Mouse (Mus musculus) kidney, embryonic 14.5 days (tissue): ENCODE data around the gene Ier2. TPM values are rescaled to one million over a fixed set of nuclear protein-coding genes. Genes with fewer than 3 reads are reported as not detected.

Source experiments
- ATAC-seq: fragments of 200-750 bp; cut with Nextera tagmentation; 2 replicates; pipeline ENCODE4 v1.8.0; 2017; ENCODE audit warnings: moderate number of reproducible peaks, mild to moderate bottlenecking, moderate TSS enrichment, moderate library complexity; ENCODE audit not compliant: low FRiP score, low TSS enrichment
- H3K27ac ChIP-seq: fragments of 300-500 bp; sonication (generic); 2 replicates; pipeline ENCODE4 v1.5.1; 2014; ENCODE audit warnings: low read depth, mild to moderate bottlenecking, low read length, moderate library complexity, mixed read lengths
- H3K27me3 ChIP-seq: fragments of 300-500 bp; sonication (generic); 2 replicates; pipeline ENCODE4 v1.6.1; 2014; ENCODE audit warnings: mild to moderate bottlenecking, low read length; ENCODE audit not compliant: control insufficient read depth, insufficient read depth
- H3K36me3 ChIP-seq: fragments of 300-500 bp; sonication (generic); 2 replicates; pipeline ENCODE4 v1.6.1; 2014; ENCODE audit warnings: low read length, mixed read lengths; ENCODE audit not compliant: control insufficient read depth, insufficient read depth
- H3K4me1 ChIP-seq: fragments of 300-500 bp; sonication (generic); 2 replicates; pipeline ENCODE4 v1.6.1; 2014; ENCODE audit warnings: low read length, mixed read lengths; ENCODE audit not compliant: control insufficient read depth, insufficient read depth
- H3K4me2 ChIP-seq: fragments of 300-500 bp; sonication (generic); replicated peaks from 2 replicates; pipeline ENCODE4 v1.6.1; 2014; ENCODE audit warnings: low read depth, mild to moderate bottlenecking, low read length
- H3K4me3 ChIP-seq: fragments of 300-500 bp; sonication (generic); 2 replicates; pipeline ENCODE4 v1.5.1; 2014; ENCODE audit warnings: mild to moderate bottlenecking, low read length
- H3K9ac ChIP-seq: fragments of 300-500 bp; sonication (generic); 2 replicates; pipeline ENCODE4 v1.6.1; 2014; ENCODE audit warnings: low read depth, mild to moderate bottlenecking, low read length, moderate library complexity
- H3K9me3 ChIP-seq: fragments of 300-500 bp; sonication (generic); 2 replicates; pipeline ENCODE4 v1.6.1; 2016; ENCODE audit warnings: low read length; ENCODE audit not compliant: control insufficient read depth
- WGBS: fragments of 180-500 bp; shearing (Covaris S2); extraction: QIAGEN DNeasy Blood & Tissue Kit; methylation state at CpG from one replicate; pipeline ENCODE4 v1.1.7; 2014; 5-methylcytosine and 5-hydroxymethylcytosine counted together
- polyA plus RNA-seq: library from polyadenylated mRNA; unstranded; fragments of >200 nt; fragmentation: Nextera tagmentation; extraction: Ambion mirVana; gene quantifications from 2 replicates; pipeline ENCODE4 v1.2.1, GENCODE M21; 2014

The Ier2 gene
- polyA plus RNA-seq, 1 experiment from 2014 or later, result 81.9 TPM

DNA sequence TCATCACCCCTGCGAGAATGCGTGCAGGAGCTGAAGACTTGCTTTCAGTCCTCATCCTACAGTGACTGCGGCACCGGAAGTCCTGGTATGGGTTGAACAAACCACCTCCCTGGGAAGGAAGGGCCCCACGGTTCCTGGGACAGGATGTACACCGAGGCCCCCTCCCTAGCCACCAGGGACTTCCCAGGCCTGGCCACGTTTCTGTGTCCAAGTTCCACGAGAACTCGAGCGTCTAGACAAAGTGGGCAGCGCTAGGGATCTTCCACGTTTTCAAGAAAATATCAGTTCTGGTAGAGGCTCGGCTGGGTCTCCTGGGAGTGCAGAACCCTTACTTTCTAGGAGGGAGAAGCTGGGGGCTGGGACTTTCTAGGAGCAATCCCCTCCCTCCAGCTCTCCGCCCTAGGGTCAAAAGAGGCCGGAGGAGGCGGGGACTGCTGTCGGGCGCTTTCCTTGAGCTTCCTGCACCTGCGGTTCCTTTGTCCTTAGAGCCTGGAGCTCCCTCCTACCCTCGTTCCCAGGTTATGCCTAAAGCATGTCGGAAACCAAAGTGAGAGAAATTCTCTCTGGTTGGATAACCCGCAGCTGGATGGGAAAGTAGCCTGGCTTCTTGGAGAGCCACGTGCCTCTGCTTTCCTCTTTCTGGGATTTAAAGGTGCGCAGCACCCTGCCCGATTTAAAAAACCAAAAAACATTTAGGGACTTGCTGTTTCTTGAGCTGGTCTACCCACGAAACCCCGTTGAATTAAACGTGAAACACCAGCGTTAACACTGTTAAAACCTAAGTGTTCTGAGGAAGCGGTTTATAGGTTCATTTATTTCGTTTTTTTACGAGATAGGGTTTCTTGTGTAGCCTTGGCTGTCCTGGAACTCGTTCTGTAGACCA lies 2.5 kb downstream of the Ier2 start:
- Histone ChIP-seq H3K36me3 (no peaks in the 10 kb centered on the region), H3K4me3 (peak overlapping the region; percentile 93), H3K9me3 (no peaks in the 10 kb centered on the region), H3K27ac (peak overlapping the region; percentile 98), H3K4me1 (peaks cover 39% of the 10 kb centered on the region), H3K27me3 (no peaks in the 10 kb centered on the region), H3K9ac (peak overlapping the region; percentile 94), H3K4me2 (peak overlapping the region; percentile 83)
- ATAC-seq, result peak; percentile 14
- 1% methylated on average over 33 of the region's 33 CpGs for WGBS

DNA sequence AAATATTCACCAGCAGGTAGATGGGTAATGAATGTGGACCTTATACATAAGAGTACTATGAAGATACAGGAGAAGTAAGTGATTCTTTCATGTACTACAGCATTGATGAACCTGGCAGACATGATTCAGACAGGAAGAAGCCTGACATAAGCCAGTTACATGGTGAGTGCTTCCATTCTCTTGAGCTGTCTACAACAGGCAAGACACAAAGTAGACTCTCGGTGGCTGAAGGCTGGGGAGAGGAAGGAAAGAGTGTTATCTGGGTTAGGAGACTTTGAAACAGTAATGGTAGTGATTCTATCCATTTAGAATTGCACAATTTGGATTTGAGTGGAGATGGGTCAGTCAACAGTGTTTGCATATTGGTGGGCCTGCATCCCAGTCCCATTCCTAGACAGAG lies 3.7 kb downstream of the Ier2 start:
- H3K4me2 ChIP-seq, result no peak overlapping the region
- H3K4me1 ChIP-seq, result peaks cover 46% of the 10 kb centered on the region
- H3K27ac ChIP-seq, result peak overlapping the region; percentile 98; the same call in 1 of the 2 replicates
- H3K4me3 ChIP-seq, result no peak overlapping the region
- H3K9me3 ChIP-seq, result no peaks in the 10 kb centered on the region
- H3K27me3 ChIP-seq, result no peaks in the 10 kb centered on the region
- H3K36me3 ChIP-seq, result no peaks in the 10 kb centered on the region
- WGBS, result 76% methylated on average over 1 of the region's 1 CpGs
- no peak overlapping the region for H3K9ac ChIP-seq
- no peak for ATAC-seq

DNA sequence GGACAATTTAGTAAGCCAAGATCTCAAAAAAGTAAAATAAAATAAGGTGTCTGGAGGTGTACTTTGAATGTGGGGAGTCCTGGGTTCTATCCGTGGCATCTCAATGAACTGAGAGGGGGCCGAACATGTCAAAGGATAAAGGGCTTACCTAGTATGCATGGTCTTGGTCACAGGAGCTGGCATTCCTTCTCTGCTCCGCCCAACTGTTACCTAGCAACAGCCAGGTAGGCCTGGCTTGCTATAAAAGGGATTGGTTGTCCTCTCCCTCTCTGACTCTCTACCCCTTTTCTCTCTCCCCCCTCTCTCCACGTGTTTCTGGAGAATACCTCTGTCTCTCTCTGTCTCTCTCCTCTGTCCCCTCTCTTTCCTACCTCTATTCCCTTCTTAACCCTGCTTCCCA lies 5.0 kb downstream of the Ier2 start:
- 44% methylated on average over 4 of the region's 4 CpGs for WGBS
- no peak overlapping the region for H3K4me2 ChIP-seq
- no peak for ATAC-seq
- H3K27me3 ChIP-seq, result no peaks in the 10 kb centered on the region
- H3K4me3 ChIP-seq, result no peak overlapping the region
- H3K9ac ChIP-seq, result no peak overlapping the region
- peak overlapping the region; percentile 99 for H3K27ac ChIP-seq
- peaks cover 46% of the 10 kb centered on the region for H3K4me1 ChIP-seq
- H3K36me3 ChIP-seq, result no peaks in the 10 kb centered on the region
- no peaks in the 10 kb centered on the region for H3K9me3 ChIP-seq

DNA sequence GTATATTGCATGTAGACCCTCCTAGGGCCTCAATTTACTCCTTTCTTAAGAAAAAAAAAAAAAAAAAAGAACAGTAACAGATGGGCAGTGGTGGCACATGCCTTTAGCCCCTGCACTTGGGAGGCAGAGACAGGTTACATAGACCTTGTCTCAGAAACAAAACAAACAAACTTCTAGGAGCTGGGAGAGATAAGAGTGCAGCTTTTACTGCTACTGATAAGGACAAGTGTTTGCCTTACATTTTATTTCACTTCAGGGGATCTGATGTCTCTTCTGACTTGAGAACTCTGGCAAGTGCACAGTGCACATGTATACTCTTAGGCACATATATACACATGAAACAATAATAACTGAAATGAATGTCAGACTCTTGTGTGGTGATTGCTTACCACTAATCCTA lies 5.4 kb downstream of the Ier2 start:
- H3K4me2 ChIP-seq, result peak overlapping the region; percentile 84
- H3K27ac ChIP-seq, result peak overlapping the region; percentile 99
- peak overlapping the region; percentile 48 for H3K4me3 ChIP-seq
- H3K4me1 ChIP-seq, result peaks cover 46% of the 10 kb centered on the region
- no peaks in the 10 kb centered on the region for H3K27me3 ChIP-seq
- peak overlapping the region; percentile 73; the same call in 1 of the 2 replicates for H3K9ac ChIP-seq
- H3K36me3 ChIP-seq, result no peaks in the 10 kb centered on the region
- ATAC-seq, result no peak
- no peaks in the 10 kb centered on the region for H3K9me3 ChIP-seq

DNA sequence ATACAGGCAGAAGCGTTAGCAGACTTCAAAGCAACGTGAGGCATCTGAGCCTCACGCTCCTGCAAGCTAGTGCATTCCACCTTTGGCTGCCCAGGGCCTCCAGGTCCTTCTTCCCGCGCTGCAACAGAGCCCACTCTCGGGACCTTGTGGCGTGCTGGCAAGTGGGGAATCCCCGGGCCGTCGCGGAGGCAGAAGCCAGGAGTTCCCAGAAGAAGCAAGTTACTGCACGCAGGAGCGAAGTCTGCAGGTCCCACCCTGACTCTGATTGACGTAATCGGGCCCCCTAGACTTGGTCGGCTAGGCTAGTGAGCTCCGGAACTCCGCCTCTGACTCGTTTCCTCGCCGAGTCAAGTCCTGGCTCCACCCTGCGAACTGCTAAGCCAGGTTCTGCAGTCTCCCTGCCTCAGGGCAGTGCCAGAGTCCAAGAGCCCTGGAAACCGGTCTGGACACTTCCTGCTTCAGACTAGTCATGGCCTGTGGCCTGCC lies 6.0 kb downstream of the Ier2 start:
- under 1% methylated on average over 23 of the region's 23 CpGs for WGBS
- peak overlapping the region; percentile 73 for H3K9ac ChIP-seq
- peak; percentile 58 for ATAC-seq
- H3K27me3 ChIP-seq, result no peaks in the 10 kb centered on the region
- no peaks in the 10 kb centered on the region for H3K36me3 ChIP-seq
- no peaks in the 10 kb centered on the region for H3K9me3 ChIP-seq
- H3K27ac ChIP-seq, result peak overlapping the region; percentile 99
- peak overlapping the region; percentile 48 for H3K4me3 ChIP-seq
- H3K4me1 ChIP-seq, result peaks cover 46% of the 10 kb centered on the region
- peak overlapping the region; percentile 84 for H3K4me2 ChIP-seq

DNA sequence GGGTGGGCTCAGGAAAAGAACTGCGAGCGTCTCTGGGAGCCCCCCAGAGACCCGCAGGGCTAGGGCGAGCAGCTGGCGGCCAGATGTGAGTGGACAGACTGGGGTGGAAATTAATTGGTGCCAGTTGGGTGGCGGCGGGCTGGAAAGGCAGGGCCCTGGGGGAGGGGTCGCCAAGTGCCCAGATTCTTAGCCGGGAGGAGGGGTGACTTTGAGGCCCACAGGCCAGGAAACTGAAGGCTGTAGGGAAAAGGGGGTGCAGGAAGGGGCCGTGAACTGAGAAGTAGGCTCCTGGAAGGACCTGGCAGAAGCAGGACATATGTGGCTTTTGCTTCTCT lies 6.5 kb downstream of the Ier2 start:
- 0% methylated on average over 10 of the region's 10 CpGs for WGBS
- Histone ChIP-seq H3K4me2 (peak overlapping the region; percentile 84), H3K27ac (peak overlapping the region; percentile 99), H3K4me1 (peaks cover 46% of the 10 kb centered on the region), H3K9me3 (no peaks in the 10 kb centered on the region), H3K9ac (peak overlapping the region; percentile 73), H3K36me3 (no peaks in the 10 kb centered on the region), H3K27me3 (no peaks in the 10 kb centered on the region), H3K4me3 (peak overlapping the region; percentile 48)
- no peak for ATAC-seq

DNA sequence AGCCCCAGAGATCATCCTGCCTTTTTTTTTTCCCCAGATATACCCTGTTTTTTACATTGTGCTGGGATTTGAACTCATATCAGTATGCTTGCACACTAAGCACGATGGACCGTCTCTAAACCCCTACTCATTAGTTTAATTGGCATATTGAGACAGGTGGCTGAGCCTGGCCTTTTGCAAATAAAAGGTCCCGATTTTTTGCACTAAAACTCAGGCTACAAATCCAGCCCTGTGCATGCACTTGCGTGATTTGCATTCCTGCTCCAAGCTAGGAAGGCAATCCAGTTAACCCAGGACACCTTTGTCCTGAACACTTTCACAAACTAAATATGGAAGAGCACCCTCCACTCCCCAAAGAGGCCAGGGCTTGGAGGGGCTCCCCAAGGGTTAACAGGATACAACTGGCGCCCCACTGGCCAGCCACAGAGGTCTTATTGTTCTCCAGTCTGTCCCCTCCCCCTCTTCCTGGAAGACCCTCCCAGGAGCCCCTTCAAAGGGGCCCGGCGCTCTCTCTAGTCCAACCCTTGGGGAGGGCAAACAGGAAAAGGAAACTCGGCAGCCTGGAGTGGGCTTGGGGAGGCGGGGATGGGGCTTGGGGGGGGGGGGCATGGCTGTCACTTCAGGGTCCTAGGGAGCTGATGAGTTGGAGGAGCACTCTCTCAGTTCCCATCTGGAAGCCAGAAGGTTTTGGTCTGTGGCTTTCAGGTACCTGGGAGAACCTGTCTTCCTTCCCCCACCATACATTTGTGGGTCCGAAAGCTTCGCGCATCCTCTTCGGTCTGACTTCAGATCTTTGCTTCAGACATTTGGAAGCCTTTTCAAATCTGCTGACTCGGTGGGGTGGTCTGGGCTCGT lies 7.1 kb downstream of the Ier2 start:
- peaks cover 43% of the 10 kb centered on the region for H3K4me1 ChIP-seq

DNA sequence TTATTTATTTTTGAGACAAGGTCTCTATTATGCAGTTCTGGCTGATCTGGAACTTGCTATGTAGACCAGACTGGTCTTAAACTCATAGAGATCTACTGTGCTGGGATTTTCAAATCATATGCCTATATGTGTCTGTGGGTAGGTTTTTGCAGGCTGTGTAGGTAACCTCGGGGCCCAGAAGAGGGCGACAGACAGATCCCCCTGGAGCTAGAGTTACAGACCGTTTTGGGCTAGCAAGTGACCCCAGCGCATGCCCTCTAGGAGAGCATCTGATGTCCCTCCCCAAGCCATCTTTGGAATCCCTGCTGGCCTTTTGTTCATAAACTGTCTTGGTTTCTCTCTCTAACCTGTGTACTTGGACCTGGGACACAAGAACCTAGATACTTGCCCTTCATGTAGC lies 8.1 kb downstream of the Ier2 start:
- Histone ChIP-seq H3K4me2 (no peak overlapping the region; the same call in 1 of the 2 replicates), H3K27me3 (no peaks in the 10 kb centered on the region), H3K9me3 (no peaks in the 10 kb centered on the region), H3K36me3 (no peaks in the 10 kb centered on the region), H3K4me1 (peaks cover 39% of the 10 kb centered on the region), H3K9ac (no peak overlapping the region), H3K4me3 (no peak overlapping the region), H3K27ac (peak overlapping the region; percentile 99)
- WGBS, result 34% methylated on average over 4 of the region's 4 CpGs
- ATAC-seq, result no peak

More for the DNA sequence above, 7.1 kb downstream of the Ier2 start:
- peak; percentile 72 for ATAC-seq
- under 1% methylated on average over 15 of the region's 15 CpGs for WGBS
- peak overlapping the region; percentile 48 for H3K4me3 ChIP-seq
- no peaks in the 10 kb centered on the region for H3K9me3 ChIP-seq
- H3K36me3 ChIP-seq, result no peaks in the 10 kb centered on the region
- H3K4me2 ChIP-seq, result peak overlapping the region; percentile 84
- H3K27ac ChIP-seq, result peak overlapping the region; percentile 99
- H3K27me3 ChIP-seq, result no peaks in the 10 kb centered on the region
- peak overlapping the region; percentile 73 for H3K9ac ChIP-seq
